Mouse (Mus musculus) E14TG2a.4 (cell line): ENCODE results near the gene Higd1a.

ENCODE experiments used
- CTCF ChIP-seq: conservative IDR thresholded peaks from 2 replicates; pipeline ENCODE4 v1.5.1; 2014; ENCODE audit warnings: low read length
- NANOG ChIP-seq: IDR thresholded peaks from 2 replicates; pipeline ENCODE4 v1.6.1; 2014; ENCODE audit warnings: borderline replicate concordance, low read length, mixed read lengths
- POU5F1 ChIP-seq: IDR thresholded peaks from 2 replicates; pipeline ENCODE4 v1.6.1; 2014; ENCODE audit warnings: low read length, borderline replicate concordance

DNA sequence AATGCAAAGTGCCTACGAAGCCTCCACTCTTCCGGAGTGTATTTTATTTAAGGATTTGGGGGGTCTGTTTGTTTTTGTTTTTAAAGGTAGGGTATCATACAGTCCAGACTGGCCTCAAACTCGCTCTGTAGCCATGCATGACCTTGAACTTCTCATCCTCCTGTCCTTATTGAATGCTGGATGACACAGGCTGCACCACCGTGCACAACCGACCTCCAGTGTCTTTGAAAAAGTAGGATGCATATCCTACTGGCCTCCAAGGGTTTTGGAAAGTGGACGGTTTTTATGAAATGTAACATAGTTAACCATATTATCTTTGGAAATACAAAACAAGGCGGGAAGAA, 18.6 kb downstream of the Higd1a start:
- TF ChIP-seq CTCF = no peak
- TF ChIP-seq NANOG = no peak
- TF ChIP-seq POU5F1 = no peak
